Mouse (Mus musculus) heart, adult 9 months (tissue): ENCODE results near the gene Spred3.
"Not testable (repeated sequence)": the region's sequence is repeated elsewhere in the genome, so short reads cannot be mapped to it uniquely, and the experiment has no call there.

Experiments
- DNase-seq, 2 experiments: peaks; one replicate each; pipeline ENCODE4 v3.0.0; 2022; ENCODE audit warnings: low spot score in 2 of 2

Gene Spred3

DNA sequence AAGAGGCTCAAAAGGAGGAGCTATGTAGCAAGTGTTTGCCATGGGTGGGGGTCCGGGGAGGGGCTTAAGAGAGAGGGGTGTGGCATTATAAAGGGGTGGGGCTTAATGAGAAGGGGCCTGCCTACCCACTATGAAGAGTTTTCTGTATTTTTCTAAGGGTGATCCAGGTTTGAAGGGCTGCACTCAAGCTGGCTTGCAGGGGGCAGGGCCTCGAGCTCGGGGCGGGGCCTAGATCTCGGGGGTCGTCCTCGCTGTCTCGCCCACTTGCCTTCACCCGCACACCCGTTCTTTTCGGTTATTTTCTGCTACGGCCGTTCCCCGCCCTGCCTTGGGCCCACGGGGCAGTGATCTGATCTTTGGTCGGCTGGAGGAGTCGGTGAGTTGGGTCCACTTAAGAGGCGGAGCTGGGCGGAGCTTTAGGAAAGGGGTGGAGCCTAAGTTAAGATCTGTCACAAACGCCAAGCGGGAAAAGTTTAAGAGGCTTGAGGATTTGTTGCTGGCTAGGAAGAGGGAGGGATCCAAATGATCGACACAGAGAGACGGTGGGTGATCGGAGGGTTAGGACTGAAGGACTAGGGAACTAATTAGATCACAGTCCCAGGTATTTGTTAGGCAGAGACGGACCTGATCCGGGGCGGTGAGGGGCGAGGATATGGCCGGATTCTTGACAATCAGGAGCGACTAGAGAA is at the start of gene Spred3, which contains the start of gene Ggn:
Gene Spred3 (minus strand): TSS at position 346 of the 689 bp plus-strand sequence.
Gene Ggn (plus strand): TSS at position 145 of the 689 bp plus-strand sequence.
- DNase-seq = peak; percentile 69 to 83

GRCm38 (mm10) chr7:29214846-29215245 is 44.6 kb upstream of the Spred3 start:
- no peak for DNase-seq

GRCm38 (mm10) chr7:29214236-29214635 is 44.0 kb upstream of the Spred3 start:
- no peak for DNase-seq

- DNase-seq = no peak
Measured at GRCm38 (mm10) chr7:29213675-29214082, 43.5 kb upstream of the Spred3 start, which contains the start of gene Catsperg1. Gene Catsperg1 (minus strand): TSS chr7:29214035.

- DNase-seq = not testable (repeated sequence)
Measured at GRCm38 (mm10) chr7:29212775-29213560, 42.8 kb upstream of the Spred3 start.

GRCm38 (mm10) chr7:29212199-29212765 is 42.1 kb upstream of the Spred3 start:
- DNase-seq = no peak

DNA sequence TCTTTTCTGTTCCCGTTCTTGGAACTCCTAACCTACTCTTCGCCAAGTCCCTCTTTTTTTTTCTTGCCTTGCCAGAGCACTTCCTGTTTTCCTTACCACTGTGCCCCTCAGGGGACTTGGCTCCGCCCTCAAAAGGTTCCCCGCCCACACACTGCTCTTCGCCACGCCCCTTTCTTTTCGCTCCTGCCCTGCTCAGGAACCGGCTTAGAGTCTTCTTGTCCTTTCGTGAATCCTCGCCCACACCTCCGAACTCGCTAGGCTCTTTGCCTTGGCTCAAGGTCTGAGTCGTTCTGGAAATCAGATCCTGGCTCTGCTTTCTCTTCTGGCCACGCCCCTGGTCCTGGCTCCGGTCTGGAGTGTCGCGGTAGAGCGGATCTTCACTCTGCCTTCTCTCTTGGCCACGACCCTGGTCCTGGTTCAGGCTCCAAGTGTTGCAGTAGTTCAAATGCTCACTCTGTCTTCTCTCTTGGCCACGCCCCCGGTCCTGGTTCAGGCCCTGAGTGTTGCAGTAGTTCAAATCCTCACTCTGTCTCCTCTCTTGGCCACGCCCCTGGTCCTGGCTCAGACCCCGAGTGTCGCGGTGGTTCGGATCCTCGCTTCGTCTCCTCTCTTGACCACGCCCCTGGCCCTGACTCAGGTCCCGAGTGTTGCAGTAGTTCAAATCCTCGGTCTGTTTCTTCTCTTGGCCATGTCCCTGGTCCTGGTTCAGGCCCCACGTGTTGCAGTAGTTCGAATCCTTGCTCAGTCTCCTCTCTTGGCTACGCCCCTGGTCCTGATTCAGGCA is 41.4 kb upstream of the Spred3 start:
- peak; percentile 91 to 93 for DNase-seq

GRCm38 (mm10) chr7:29211013-29211412 is 40.8 kb upstream of the Spred3 start:
- DNase-seq = not testable (repeated sequence)

DNA sequence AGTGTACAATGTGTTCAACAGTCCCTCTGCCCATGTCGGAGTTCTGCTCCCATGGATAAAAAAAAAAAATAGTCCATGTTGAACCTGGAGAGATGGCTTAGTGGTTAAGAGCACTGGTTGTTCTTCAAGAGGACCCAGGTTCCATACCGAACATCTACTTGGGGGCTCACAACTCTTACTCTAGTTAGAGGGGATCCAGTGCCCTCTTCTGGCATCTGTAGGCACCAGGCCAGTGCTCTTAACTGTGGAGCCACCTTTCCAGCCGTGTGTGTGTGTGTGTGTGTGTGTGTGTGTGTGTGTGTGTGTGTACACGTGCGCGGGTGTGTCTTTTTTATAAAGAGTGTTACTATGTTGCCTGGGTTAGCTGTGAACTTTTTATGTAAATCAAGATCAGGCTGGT is 32.4 kb upstream of the Spred3 start:
- no peak for DNase-seq

- not testable (repeated sequence) for DNase-seq
Measured at GRCm38 (mm10) chr7:29194230-29194629, 24.0 kb upstream of the Spred3 start.

DNA sequence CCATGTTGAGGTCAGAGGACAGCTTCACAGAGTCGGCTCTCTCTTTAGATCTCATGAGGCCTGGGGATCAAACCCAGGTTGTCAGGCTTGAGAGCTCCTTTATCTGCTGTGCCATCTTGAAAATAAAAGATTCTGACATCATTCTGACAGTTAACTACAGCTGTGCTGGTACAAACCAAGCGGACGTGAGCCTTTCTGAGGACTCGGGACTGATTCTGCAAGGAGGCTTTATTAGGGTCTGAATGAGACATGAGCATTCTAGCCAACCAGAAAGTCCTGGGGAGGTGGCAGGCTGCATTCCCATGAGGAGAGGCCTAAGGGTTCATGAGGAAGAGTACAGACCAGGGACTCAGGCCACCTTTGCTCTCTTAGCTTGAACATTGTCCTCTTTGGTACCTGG is 11.1 kb upstream of the Spred3 start:
- DNase-seq = not testable (repeated sequence)

DNA sequence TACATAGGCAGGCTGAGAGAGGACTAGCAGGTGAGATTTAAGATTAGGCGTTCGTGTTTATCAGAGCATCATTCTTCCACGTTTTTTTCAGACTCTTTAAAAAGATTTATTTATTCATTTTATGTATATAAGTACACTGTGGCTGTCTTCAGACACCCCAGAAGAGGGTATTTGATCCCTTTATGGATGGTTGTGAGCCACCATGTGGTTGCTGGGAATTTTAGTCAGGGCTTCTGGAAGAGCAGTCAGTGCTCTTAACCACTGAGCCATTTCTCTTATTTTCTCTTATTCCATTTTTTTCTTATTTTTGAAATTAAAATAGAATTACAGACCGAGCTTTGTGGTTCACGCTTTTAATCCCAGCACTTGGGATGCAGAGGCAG is 10.6 kb upstream of the Spred3 start:
- no peak for DNase-seq

DNA sequence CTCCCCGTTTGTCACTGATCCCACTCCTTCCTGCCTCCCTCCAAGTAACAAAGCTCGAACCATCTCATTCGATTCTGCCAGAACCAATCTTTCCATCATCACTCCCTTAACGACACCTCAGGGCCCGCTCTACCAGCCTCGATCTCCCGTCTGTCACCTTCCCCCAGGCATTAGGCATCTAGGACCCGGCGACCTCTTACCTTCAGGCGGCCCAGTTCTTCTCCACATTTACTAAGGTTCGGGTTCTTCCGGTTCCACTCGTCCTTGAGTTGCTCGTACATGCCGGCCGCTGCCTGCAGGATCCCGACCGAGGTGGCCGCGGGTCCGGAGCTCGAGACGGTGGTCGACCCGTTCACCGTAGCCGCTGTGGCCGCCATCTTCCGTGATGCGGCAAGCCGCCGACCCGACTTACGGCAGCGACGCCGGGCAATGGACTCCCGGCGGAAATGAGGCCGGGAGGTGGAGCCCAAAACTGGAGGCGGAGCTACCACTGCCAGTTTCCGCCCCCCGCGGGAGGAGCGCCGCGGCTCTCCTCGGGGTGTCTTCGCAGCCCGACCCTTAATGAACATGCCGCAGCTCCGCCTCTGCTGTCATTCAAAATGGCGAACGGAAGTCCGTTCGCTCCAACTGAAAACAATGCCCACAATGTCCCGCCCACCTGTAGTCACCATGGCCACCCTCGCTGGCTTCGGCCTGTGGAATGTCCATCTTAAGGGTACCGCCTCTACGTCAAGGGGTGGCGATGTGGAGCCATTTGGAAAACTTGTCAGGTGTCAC is 10.1 kb upstream of the Spred3 start, which contains the start of gene Psmd8:
Gene Psmd8 (minus strand): TSS at position 625 of the 777 bp plus-strand sequence.
- DNase-seq = peak; percentile 98

DNA sequence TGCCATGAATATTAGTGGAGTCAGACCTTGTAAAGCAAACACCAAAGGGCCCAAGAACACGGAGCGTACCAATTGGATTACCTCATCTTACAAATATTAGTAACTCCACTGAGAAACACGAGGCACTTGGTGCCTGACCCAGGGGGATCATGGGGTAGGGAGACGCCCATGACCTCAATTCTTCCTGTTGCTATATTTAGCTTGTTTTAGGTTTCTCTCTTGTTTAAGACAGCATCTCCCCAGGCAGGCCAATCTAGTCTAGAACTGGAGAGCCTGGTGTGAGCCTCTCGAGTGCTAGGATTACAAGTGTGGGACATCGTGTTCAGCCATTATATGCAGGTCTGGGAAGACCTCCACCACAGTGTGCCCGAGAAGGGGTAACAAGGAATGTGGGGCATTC is 9.1 kb upstream of the Spred3 start:
- no peak for DNase-seq

GRCm38 (mm10) chr7:29178106-29178505 is 7.9 kb upstream of the Spred3 start:
- no peak for DNase-seq

DNA sequence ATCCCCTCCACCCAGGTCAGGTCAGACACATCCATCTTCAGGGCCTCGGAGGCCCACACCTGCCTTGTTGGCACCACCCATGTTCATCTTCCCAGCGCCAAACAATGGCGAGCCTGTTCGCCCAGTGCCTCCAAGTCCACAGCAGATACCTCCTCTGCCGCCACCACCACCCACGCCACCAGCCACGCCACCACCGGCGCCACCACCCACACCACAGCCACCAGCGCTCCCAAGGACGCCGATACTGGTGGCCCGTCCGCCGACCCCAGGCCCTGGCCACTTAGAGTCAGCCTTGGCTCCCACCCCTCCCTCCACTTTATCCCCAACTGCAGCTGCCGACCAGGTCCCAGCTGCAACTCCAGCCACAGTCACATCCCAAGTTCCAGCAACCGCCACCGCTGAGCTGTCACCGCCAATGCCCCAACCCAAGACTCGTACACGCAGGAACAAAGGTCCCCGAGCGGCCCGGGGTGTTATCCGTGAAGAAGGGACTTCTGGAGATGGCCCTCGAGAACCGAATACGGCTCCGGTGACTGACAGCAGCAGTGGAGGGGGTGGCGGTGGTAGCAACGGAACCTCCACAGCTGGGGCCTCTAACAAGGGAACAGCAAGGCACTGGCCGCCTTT is 2.3 kb upstream of the Spred3 start:
- DNase-seq = no peak

DNA sequence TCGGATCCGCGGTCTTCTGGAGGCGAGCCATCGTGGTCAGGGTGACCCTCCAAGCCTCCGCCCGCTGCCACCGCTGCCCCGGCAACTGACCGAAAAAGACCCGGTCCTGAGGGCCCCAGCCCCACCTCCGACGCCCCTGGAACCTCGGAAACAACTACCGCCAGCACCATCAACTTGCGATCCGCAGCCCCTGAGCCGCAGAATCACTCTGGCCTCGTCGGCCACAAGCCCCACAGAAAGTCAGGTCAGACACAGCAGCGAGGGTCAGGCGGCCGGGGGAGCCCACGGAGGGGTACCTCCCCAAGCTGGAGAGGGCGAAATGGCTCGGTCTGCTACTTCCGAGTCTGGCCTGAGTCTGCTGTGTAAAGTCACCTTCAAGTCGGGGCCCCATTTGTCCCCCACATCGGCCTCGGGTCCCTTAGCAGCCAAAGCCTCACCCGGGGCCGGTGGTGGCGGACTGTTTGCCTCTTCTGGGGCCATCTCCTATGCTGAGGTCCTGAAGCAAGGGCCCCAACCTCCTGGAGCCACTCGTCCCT is 1.4 kb upstream of the Spred3 start:
- no peak for DNase-seq

DNA sequence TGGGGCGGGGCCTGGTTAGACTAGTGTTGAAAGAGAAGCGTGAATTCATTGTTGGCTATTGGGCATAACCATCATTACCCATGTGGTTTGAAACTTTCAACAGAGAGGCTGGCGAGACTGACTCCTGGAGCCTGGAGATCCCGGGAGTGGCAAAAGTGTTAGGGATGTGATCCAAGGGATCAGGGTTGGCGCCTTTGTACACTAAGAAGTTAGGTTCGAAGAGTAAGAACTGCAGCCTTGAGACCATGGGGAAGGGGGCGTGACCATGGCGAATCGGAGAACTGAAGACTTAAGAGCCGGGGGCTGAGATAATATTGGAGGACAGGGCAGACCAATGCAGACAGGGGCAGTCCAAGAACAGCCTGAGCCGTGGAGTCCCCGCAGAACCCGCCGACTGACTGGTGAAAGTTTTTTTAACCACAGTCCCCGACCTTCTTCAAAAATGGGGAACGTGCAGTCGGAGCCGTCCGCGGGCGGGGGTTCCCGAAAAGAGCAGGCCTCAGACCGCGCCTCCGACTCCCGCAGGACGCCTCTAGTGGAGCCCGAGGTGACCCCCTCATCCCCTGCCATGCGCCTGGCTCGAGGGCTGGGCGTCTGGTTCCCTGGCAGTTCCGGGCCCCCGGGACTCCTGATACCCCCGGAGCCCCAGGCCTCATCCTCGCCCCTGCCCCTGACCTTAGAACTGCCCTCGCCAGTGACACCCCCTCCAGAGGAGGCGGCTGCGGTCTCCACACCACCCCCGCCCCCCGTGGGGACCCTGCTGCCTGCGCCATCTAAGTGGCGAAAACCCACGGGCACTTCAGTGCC is 747 bp upstream of the Spred3 start:
- DNase-seq = no peak
